Mouse (Mus musculus) cerebellum, postnatal 25 days (tissue): ENCODE results near the gene Pno1.
"Not testable (repeated sequence)": the region's sequence is repeated elsewhere in the genome, so short reads cannot be mapped to it uniquely, and the experiment has no call there.

Experiments
- DNase-seq, 2 experiments: peaks; one replicate each; pipeline ENCODE4 v3.0.0; 2021; ENCODE audit warnings: mixed read lengths in 2 of 2

The Pno1 gene

DNA sequence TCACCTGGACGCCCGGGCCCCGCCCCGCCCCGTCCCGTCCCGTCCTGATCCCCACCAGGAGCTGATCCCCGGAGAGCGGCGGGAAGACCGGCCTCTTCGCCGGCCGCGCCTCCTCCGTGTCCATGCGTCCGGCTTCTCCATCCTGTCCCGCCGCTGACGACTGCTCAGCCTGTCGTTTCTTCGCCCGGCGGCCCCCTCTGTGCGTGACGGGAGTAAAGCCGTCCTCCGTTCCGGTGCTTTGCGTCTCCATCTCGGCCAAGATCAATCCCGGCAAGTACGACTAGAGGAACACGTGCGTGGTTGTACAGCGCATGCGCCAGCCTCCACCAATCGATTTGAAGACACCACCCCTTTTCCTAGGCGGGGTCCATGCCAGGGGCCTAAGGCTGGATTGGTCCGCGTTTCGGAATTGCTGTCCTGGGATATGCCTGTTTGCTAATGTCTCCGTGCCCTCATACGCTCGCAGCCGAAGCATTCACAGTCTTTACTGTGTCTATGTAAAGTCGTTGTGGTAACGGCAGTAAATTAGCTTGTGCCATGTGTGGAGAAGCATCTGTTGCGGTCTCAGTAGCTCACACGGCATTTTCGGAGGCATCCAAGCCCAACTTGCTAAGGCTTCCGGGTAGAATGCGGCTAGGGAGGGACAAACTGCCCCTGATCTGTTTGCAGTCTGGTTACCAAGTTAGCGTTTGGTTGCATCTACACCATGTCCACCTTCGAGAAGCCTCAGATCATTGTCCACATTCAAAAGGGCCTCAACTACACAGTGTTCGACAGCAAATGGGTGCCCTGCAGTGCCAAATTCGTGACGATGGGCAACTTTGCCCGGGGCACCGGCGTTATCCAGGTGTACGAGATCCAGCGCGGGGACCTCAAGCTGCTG lies at the start of gene Pno1:
Gene Pno1 (minus strand): TSS at position 311 of the 883 bp plus-strand sequence.
- DNase-seq = peak; percentile 98

DNA sequence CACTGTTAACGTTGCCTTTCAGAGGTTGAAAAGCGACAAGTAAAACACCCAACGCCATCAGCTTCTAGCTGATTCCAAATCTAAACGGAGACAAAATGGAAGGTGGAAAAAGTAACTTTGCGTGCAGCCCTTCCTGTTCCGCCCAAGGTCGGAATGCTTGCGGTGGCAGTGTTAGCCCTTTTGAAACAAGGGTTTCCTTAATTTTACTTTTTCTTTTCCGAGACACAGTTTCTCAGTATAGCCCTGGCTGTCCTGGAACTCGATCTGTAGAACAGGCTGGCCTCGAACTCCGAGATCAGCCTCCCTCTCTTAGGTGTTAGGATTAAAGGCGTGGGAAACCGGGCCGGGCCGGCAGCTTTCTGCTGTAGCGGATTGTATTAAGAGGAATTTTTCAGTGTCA lies 46.5 kb upstream of the Pno1 start:
- peak in 1 of 2 experiments; percentile 47 for DNase-seq

DNA sequence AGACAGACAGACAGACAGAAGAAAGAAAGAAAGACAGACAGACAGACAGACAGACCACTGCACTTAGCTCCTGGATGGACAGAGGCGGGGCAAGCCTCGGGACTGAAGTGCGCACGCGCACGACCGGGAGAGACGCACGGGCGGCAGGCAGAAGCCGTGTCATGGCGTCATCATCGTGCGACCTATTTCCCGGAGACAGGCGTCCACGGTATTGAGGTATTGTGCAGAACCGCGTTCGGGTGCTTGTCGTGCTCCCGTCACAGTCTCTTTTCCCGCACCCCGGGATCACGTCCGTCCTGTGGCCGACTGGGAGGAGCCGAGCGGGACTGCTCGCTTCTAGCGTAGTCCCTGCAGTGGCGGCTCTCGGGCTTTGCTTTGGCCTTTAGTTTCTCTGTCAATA lies 46.1 kb upstream of the Pno1 start, which contains the start of gene C1d:
Gene C1d (plus strand): TSS at position 137 of the 400 bp plus-strand sequence.
- DNase-seq = peak; percentile 96 to 98

DNA sequence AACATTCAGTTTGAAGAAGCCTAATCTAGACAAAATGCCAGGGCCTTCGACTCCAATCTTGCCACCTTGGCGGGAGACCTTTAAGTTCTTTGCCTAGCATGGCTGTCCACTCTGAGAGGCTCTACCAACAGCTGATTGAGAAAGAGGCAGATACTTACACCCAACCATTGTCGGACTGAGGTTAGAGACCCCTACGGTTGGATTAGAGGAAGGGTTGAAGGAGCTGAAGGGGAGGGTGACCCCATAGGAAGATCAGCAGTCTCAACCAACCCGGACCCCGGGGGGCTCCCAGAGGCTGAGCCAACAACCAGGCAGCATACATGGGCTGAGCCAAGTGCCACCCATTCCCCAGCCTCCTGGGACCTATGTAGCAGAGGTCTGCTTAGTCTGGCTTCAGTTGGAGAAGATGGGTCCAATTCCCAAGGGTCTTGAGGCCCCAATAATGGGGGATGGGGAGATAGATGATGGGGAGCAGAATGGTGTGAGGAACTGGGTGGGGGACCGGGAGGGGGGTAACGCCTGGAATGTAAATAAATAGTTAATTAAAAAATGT lies 45.5 kb upstream of the Pno1 start:
- peak; percentile 19 to 26 for DNase-seq

DNA sequence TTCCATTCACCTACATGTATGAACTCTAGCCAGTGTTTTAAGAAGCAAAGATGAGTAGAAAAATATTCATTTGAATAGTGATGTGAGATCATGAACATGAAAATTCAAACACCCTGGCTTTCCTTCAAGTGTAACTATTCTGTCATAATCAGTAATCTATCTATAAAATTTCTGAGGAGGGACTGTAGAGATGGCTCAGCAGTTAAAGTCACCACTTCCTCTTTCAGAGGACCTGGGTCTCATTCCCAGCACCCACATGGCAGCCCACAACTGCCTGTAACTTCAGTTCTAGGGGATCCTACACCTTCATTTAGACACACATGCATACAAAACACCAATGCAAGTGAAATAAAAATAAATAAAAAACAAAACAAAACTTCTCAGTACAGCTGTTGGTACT lies 37.3 kb upstream of the Pno1 start:
- DNase-seq = no peak

DNA sequence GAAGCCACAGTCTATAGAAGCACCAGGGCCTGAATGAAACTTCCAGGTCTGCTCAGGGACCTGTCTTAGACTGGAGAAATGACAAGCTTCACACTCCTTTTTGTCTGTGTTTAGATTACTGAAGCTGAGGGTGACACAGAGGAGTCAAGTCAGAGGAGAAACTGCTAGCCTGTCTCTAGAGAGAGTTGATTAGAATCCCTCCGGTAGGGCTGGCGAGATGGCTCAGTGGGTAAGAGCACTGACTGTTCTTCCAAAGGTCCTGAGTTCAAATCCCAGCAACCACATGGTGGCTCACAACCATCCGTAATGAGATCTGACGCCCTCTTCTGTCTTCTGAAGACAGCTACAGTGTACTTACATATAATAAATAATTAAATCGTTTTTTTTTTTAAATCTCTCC lies 27.2 kb upstream of the Pno1 start:
- not testable (repeated sequence) for DNase-seq

DNA sequence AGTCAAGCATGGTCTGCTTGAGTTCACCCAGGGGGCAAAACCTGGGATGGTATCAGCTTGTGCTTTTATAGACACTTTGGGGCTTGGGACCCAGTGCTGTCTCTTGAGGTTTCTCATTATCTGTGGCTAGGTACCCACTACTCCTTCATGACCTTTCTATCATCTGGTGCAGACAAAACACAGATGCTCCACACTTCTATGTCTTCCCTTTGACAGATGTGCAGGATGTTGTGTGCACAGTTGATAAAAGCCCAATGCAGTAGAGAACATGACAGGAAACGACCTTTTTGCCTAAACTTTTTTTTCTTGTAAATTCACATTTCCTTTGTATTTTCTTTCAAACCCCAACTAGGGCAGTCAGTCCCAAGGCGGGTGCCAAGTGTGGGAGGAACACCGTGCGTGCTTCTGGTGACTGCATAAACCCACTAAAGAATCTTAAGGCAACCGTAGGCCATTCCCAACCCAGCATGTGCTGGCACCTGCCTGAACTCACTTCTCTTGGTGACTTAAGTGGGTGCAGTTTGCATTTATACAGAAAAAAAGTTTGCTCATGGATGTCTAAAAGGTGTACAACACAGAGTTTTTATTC lies 25.2 kb upstream of the Pno1 start:
- DNase-seq = no peak

DNA sequence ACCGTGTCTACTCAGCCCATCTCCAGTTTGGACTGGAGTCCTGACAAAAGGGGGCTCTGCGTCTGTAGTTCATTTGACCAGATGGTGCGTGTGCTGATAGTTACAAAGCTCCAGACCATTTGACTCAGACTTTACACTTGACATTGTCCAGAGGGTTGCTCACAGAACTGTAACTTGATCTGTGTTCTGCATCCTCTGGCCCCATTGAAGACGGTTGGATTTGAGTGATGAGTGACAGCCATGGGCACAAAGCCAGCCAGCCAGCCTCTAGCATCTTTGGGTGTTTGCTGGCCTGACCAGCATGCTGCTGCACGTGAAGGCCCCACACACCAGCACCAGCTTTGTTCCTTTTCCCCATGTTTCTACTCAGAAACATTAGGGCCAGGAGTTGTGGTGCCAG lies 21.4 kb upstream of the Pno1 start:
- DNase-seq = no peak

DNA sequence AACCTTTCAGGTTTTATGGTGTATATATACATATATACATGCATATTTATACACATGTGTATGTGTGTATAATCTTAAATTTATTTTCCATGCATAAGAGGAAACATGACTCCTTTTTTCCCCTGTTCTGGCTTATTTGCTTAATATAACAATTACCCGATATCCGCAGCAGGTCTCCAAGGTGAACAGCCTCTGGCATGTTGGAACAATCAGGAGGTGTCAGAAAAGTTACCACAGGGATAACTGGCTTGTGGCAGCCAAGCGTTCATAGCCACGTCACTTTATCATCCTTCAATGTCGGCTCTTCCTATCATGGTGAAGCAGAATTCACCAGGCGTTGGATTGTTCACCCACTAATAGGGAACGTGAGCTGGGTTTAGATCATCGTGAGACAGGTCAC lies 9.8 kb upstream of the Pno1 start:
- no peak for DNase-seq

DNA sequence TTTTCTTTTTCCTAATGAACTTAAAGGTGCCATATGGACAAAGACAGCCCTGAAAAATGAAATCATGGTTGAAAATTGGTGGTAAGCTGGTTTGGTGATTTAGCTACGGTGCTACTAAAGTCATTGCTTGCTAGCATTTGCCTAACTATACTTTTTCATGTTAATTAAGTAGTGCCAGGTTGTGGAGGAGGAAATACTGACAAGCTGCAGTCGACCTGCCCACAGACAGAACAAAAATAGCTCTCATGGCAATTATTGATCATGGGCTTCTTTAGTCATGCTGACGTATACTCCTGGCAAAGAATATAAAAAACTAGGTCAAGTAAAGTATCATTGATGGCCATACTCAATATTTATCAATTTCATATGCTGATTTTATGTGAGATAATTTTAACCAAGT lies 4.1 kb upstream of the Pno1 start:
- DNase-seq = no peak

DNA sequence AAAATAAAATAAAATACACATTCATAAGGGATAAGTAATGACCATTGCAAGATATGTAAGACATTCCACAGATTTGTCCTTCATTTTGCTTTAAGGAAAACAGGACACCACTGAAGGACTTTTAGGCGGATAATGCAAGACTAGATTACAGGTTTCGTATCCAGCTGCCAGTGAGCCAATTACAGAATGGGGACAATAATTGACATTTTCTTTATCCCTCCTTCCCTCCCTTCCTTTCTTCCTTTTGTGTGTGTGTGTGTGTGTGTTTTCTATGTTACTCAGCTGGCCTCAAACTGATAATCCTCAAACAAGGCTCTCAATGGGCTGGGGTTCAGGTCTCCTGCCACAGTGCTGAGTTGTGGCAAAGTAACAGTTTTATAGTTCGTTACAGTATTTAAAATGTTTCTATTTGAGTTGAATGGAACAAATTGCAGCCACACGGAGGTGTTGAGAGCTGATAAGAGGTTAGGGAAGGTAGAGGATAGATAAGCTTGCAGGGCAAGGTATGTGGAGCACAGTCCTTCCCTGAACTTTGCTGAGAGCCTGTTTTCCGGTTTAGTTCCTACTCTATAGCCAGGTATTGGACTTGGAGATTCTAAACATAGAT lies 1.6 kb upstream of the Pno1 start:
- DNase-seq = no peak

DNA sequence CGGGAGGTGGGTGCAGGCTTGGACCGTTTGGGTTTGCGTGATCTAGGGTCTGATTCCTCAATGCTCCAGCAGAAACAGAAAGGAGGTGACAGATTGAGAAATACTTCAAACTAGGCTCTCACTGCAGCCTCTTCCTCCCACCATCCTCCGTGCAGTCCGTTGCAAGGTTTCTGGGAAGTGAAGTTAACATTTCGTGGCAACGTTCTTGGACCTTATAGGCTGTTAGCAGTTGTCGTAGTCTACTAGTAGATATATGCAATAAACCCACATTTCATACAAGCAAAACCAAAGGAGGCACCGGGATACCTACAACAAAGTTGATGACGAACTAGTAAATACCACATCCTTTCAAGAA lies 750 bp upstream of the Pno1 start:
- no peak for DNase-seq

DNA sequence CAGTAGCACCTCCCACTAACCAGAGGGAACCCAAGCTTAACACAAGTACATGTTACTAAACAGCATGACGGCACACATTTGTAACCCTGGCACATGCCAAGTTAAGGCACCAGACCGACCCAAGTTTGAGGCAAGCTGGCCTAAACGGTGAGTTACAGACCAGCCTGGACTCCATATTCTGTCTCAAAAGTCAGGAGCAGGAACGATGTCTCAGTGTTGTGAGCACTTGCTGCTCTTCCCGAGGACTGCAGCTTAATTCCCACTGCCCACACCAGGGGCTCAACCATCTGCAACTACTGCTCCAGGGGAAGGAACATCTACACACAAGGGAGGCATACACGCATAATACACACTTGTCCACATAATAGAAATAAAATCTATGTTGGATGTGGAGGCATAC lies 8.9 kb downstream of the Pno1 start:
- no peak for DNase-seq

DNA sequence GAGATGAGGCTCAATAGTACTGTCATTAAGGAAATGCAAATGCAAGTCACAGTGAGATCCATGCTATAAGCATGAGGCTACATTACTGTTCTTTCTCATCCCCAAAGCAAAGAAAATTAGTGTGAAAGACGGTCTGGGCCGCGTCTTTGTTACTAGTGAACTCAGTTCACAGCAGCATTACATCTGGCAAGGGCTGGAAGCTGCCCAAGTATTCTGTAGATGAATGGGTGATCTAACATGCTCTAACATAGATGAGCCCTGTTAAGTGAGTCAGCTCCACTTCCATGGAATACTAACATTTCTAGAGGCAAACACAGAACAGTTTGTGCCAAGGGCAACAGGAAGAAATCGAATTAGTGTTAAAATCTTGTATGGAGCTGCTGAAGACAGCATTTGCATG lies 10.4 kb downstream of the Pno1 start:
- DNase-seq = no peak

DNA sequence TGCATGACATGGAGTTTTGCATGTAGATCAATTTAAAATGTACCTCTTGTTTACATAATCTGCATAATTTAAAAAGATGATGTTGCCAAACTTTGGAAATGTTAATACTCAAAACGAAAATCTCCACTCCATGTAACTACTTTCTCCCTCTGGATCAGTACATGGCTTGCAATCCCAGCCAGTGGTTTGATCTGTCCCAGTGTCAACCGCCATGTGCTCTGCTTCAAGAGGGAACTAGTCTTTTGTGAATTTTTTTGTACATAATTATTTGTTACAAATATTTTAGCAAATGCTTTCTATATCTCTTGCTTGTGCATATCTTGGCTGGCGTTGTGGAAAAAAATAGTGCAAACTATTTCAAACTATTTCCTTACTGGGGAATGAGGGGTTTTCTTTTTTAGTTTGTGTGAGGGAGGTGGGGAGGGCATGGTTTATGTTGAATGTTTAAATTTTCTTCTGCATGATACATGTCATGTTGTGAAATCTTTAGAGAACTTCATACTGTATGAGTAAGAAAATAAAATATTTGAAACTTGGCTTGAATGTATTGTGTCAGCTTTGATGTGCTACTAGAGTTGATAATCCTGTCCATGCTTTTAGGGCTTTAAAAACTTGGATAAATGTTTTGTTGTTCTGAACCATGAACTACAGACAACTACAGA lies 11.4 kb downstream of the Pno1 start:
- no peak for DNase-seq

DNA sequence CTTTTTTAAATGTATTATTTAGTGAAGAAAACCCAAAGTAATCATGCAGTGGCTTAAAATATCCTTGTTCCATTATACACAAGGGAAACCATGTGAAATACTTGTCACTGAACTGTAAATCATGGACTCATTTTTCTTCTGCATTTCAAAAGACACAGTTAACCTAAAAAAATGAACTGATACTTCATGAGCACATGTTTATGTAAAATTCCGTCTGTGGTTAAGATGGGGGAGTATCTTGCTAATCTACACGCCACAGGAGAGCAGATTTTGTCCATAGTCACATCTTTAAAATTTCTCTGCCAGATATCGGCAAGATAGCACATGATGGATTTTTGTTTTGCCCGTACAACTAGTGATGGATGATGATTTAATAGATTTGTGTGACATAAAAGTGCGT lies 12.2 kb downstream of the Pno1 start:
- DNase-seq = no peak

DNA sequence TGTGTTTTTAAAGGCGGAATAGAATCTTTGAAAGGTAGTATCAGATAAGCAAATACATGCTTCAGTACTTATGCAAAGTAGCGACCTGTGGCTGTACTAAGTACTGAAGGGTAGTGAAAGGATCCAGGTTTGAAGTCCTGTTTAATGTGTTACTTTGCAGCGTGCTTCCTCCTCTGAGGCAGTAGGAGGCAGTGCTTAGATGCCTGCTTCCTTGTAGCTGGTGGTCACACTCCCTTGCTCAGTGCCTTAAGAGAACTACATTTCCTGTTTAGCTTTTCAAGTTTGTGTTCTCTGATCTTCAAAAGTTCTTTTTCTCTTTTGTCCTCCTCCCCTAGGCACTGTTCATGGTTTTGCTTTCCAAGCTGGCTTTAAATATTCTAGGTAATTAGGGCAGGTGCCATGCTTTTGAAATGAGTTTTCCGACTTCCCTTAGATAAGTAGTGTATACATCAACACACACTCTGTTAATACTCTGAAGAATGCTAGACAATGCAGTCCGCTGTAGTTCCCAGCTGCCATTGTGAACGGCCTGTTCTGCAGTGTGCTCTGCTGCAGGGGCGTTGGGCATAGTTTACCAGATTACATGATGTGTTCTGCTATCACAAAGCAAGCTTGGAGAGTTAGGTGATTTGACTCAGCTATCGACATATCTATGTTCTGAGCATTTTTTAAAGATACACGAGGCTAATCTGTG lies 19.1 kb downstream of the Pno1 start:
- no peak for DNase-seq

DNA sequence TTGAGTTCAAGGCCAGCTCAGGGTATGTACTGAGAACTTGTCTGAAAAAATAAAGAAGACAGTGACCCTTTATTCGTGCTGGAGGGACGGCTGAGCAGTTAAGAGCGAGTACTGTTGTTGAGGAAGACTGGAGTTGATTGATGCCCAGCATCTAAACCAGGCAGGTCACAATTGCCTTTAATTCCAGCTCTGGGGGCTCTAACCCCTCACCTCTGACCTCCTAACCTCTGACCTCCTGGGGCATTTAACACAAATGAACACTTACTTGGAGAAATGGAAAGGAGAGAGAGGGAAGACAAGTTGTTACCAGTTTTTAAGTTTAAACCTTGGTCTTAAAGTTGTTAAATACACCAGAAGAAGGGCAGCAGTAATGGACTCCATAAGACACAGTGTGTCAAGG lies 22.6 kb downstream of the Pno1 start:
- no peak for DNase-seq

DNA sequence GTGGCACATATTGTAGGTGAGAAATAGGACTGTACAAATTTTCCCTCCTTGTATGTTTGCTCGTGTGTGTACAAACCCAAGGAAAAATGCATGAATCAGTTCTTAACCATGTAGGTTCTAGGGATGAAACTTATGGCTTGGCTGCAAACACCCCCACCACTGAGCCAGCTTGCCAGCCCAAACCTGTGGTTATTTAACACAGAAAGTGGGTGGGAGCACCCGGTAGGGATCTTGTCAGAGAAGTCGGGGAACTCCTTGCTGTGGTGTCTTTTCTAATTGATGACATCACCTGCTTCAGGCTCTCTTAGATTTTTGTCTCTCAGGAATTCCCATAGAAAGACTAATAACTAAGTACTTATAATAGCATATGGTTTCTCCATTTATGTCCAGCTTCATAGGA lies 23.7 kb downstream of the Pno1 start:
- no peak for DNase-seq

DNA sequence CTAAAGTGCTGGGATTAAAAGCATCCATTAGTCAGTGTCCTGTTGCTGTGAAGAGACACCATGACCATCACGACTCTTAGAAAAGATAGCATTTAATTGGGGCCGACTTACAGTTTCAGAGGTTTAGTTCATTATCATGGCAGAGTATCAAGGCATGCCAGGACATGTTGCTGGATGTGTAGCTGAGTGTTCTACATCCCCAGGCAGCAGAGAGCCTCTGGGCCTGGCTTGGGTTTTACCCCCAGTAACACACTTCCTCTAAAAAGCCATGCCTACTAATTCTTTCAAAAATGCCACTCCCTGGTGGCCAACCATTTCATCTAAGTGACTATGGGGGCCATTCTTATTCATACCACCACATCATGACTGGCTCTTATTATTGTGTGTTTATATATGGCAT lies 28.2 kb downstream of the Pno1 start:
- DNase-seq = no peak

DNA sequence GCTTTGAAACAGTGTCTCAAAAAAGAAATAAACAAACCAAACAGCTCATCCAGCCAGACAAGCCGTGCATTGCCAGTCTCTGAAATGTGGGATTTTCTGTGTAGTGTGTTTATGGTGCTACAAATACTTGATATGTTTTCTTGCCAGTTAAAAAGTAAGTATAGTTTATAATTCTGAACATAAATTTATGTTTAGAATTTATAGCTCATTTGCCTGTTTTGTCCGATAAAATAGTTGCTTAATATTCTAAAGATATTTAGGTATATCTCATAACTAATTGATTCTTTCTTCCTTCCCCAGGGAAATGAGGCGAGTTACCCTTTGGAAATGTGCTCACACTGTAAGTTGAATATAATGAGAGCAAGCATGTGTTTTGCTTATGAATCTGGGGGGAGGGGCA lies 29.6 kb downstream of the Pno1 start, which contains the start of gene Wdr92:
Gene Wdr92 (plus strand): TSS at position 301 of the 400 bp plus-strand sequence.
- no peak for DNase-seq

DNA sequence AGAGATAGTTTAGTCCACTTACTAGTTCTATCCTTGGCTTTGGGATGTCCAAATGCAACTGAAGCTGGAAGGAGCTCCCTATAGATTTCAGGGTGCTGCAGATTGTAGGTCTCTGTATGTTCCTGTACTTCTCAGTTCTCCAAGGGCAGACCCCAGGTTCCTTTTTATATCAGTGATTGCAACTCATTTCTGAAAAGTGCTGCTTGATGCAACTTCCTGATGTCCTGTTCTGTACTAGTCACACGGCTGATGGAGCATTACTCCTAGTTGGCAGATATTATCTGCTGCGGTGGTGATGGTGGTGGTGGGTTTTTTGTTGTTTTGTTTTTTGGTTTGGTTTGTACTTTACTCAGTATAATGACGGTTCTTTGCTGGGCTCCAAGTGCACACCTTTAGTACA lies 30.6 kb downstream of the Pno1 start:
- DNase-seq = no peak

DNA sequence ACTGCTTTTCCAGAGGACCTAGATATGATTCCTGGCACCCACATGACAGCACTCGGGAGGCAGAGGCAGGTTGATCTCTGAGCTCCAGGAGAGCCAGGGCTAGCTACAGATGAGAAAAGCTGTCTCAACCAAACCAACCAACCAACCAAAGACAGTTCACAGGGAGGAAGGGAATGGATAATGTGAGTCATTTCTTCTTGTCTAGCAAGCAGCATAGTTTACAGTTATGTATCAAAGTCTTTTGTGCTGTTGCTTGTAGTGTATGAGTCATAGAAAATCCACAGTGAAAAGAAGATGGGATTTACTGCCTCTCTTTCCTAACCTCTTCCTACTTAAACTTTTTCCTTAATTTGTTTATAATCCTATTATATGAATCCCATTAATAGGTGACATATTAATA lies 34.7 kb downstream of the Pno1 start:
- DNase-seq = no peak
